Mouse (Mus musculus) kidney, postnatal 25 days (tissue): ENCODE results near the gene Tnmd.

Experiments
- DNase-seq, 2 experiments: peaks; one replicate each; pipeline ENCODE4 v3.0.0; 2021; ENCODE audit warnings: mixed read lengths in 2 of 2

Gene Tnmd

GRCm38 (mm10) chrX:133850680-133851079 is at the start of gene Tnmd:
Gene Tnmd, plus strand, starts transcription at chrX:133850980.
- no peak for DNase-seq

GRCm38 (mm10) chrX:133853637-133854036 is 2.9 kb downstream of the Tnmd start:
- DNase-seq, result no peak

- DNase-seq, result no peak
Measured at GRCm38 (mm10) chrX:133869743-133870142, 19.0 kb downstream of the Tnmd start.

- DNase-seq, result no peak
Measured at GRCm38 (mm10) chrX:133887308-133887707, 36.5 kb downstream of the Tnmd start.

GRCm38 (mm10) chrX:133888111-133888510 is 37.3 kb downstream of the Tnmd start:
- no peak for DNase-seq

GRCm38 (mm10) chrX:133898014-133898542 is 47.3 kb downstream of the Tnmd start, which contains the start of gene Tspan6:
Gene Tspan6, minus strand, starts transcription at chrX:133898429.
- DNase-seq, result peak; percentile 82 to 88

GRCm38 (mm10) chrX:133908261-133908660 is 57.5 kb downstream of the Tnmd start, which contains the start of gene Srpx2:
Gene Srpx2, plus strand, starts transcription at chrX:133908426.
- DNase-seq, result no peak

GRCm38 (mm10) chrX:133911397-133912103 is 60.8 kb downstream of the Tnmd start:
- DNase-seq, result peak; percentile 28 to 45

- DNase-seq, result no peak
Measured at GRCm38 (mm10) chrX:133913006-133913405, 62.2 kb downstream of the Tnmd start.

- DNase-seq, result peak in 1 of 2 experiments; percentile 30
Measured at GRCm38 (mm10) chrX:133914219-133914618, 63.4 kb downstream of the Tnmd start.
